Mouse (Mus musculus) kidney, embryonic 14.5 days (tissue): ENCODE results near the gene Sufu. TPM values are rescaled to one million over a fixed set of nuclear protein-coding genes. Genes with fewer than 3 reads are reported as not detected.

ENCODE experiments used
- ATAC-seq: fragments of 200-750 bp; cut with Nextera tagmentation; 2 replicates; pipeline ENCODE4 v1.8.0; 2017; ENCODE audit warnings: moderate number of reproducible peaks, mild to moderate bottlenecking, moderate TSS enrichment, moderate library complexity; ENCODE audit not compliant: low FRiP score, low TSS enrichment
- H3K27ac ChIP-seq: fragments of 300-500 bp; sonication (generic); 2 replicates; pipeline ENCODE4 v1.5.1; 2014; ENCODE audit warnings: low read depth, mild to moderate bottlenecking, low read length, moderate library complexity, mixed read lengths
- H3K27me3 ChIP-seq: fragments of 300-500 bp; sonication (generic); 2 replicates; pipeline ENCODE4 v1.6.1; 2014; ENCODE audit warnings: mild to moderate bottlenecking, low read length; ENCODE audit not compliant: control insufficient read depth, insufficient read depth
- H3K36me3 ChIP-seq: fragments of 300-500 bp; sonication (generic); 2 replicates; pipeline ENCODE4 v1.6.1; 2014; ENCODE audit warnings: low read length, mixed read lengths; ENCODE audit not compliant: control insufficient read depth, insufficient read depth
- H3K4me1 ChIP-seq: fragments of 300-500 bp; sonication (generic); 2 replicates; pipeline ENCODE4 v1.6.1; 2014; ENCODE audit warnings: low read length, mixed read lengths; ENCODE audit not compliant: control insufficient read depth, insufficient read depth
- H3K4me2 ChIP-seq: fragments of 300-500 bp; sonication (generic); replicated peaks from 2 replicates; pipeline ENCODE4 v1.6.1; 2014; ENCODE audit warnings: low read depth, mild to moderate bottlenecking, low read length
- H3K4me3 ChIP-seq: fragments of 300-500 bp; sonication (generic); 2 replicates; pipeline ENCODE4 v1.5.1; 2014; ENCODE audit warnings: mild to moderate bottlenecking, low read length
- H3K9ac ChIP-seq: fragments of 300-500 bp; sonication (generic); 2 replicates; pipeline ENCODE4 v1.6.1; 2014; ENCODE audit warnings: low read depth, mild to moderate bottlenecking, low read length, moderate library complexity
- H3K9me3 ChIP-seq: fragments of 300-500 bp; sonication (generic); 2 replicates; pipeline ENCODE4 v1.6.1; 2016; ENCODE audit warnings: low read length; ENCODE audit not compliant: control insufficient read depth
- whole genome bisulfite sequencing: fragments of 180-500 bp; shearing (Covaris S2); extraction: QIAGEN DNeasy Blood & Tissue Kit; methylation state at CpG from one replicate; pipeline ENCODE4 v1.1.7; 2014; 5-methylcytosine and 5-hydroxymethylcytosine counted together
- polyA plus RNA-seq: library from polyadenylated mRNA; unstranded; fragments of >200 nt; fragmentation: Nextera tagmentation; extraction: Ambion mirVana; gene quantifications from 2 replicates; pipeline ENCODE4 v1.2.1, GENCODE M21; 2014

Gene Sufu
- polyA plus RNA-seq, 1 experiment from 2014 or later: 48.8 TPM

DNA sequence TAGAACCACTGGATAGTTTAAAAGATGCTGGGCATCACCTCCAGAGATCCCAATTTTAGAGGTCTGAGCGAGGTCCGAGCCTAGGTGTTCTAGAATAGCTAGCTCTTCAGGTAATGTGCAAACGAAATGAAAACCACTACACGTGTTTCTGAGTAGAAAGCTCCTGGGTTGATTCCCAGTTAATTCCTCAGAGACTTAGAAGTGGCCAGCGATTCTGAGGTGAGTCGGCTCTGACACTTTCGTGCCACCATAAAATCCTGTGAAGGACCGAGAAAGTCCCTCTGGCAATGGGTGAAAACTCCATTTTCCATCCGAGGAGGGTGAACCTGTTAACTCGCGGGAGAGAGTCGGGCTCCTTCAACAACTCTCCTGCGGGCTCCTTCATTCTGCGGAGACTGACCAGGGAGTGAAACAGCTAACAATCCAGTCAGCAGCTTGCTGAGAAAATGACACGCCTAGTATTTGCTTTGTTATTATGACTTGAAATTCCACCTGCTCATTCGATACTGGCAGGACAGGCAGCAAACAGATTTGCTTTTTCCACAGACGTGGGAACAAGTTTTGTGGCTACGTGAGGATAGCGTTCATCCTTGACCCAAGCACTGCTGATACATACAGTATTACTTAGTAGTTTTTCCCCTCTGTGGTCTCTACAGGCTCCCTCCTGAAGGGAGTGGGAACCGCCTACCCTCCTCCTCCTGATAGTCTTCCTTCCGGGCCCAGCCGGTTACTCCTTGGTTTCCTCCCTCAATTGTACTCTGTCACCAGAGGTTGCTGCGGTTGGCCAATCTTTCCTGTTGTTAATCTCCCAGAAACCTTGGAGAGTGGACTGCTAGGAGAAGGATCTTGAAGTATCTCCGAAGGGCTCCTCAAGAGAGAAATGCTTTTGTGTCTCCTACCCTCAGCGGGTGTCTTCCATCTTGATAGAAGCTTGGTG is 39.1 kb upstream of the Sufu start:
- H3K9ac ChIP-seq: peak overlapping the region; percentile 61; the same call in 1 of the 2 replicates
- peak overlapping the region; percentile 61 for H3K4me3 ChIP-seq
- H3K4me1 ChIP-seq: peaks cover 12% of the 10 kb centered on the region
- H3K4me2 ChIP-seq: peak overlapping the region; percentile 88
- peaks cover 5% of the 10 kb centered on the region; the same call in 1 of the 2 replicates for H3K27me3 ChIP-seq
- H3K27ac ChIP-seq: no peak overlapping the region
- H3K36me3 ChIP-seq: no peaks in the 10 kb centered on the region
- H3K9me3 ChIP-seq: peaks cover 3% of the 10 kb centered on the region; the same call in 1 of the 2 replicates
- WGBS: 13% methylated on average over 25 of the region's 25 CpGs
- no peak for ATAC-seq

DNA sequence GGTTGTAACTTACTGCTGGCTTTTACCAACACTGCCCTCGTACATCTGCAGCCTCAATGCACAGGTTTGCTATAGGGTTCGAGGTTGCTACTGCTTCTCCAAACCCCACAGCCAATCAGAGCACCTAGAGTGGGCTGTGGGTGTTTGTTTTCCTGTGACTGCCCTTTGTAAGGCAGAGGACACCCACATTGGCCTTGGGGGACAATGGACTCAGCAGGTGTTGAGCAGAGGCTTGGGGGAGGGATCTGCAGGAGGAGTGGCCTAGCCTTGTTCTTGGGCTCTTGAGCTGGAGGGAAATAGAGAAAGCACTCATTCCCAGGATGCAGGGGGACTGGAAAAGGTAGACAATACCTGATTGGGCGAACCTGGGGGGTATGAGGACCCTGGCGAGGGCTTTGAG is 38.3 kb upstream of the Sufu start:
- Histone ChIP-seq H3K27me3 (peaks cover 5% of the 10 kb centered on the region; the same call in 1 of the 2 replicates), H3K9me3 (peaks cover 3% of the 10 kb centered on the region; the same call in 1 of the 2 replicates), H3K27ac (no peak overlapping the region), H3K36me3 (no peaks in the 10 kb centered on the region), H3K4me2 (peak overlapping the region; percentile 4; the same call in 1 of the 2 replicates), H3K4me1 (peaks cover 12% of the 10 kb centered on the region), H3K9ac (no peak overlapping the region), H3K4me3 (no peak overlapping the region)
- ATAC-seq: no peak
- 61% methylated on average over 4 of the region's 4 CpGs for WGBS

DNA sequence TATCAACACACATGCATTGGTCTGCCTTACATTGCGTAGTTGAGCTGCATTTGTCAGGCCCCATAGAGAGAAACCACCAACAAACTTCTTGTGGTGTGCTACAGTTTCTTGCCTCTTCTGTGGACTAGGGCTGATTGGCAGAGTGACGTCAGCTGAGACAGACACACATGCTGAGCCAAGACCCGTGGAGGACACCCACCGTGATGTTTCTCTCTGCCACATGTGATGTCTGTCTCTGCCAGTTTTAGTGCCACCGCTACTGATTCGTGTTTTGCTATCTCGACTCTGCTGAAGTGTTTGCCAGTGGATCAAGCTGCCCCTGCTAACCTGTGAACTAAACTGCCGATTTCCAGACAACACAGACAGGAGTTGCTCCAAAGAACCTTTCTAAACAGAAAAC is 34.6 kb upstream of the Sufu start:
- no peak for ATAC-seq
- H3K4me1 ChIP-seq: peaks cover 8% of the 10 kb centered on the region
- no peak overlapping the region for H3K27ac ChIP-seq
- H3K9me3 ChIP-seq: no peaks in the 10 kb centered on the region
- H3K9ac ChIP-seq: no peak overlapping the region
- 88% methylated on average over 8 of the region's 8 CpGs for WGBS
- H3K36me3 ChIP-seq: no peaks in the 10 kb centered on the region
- H3K4me3 ChIP-seq: no peak overlapping the region
- H3K4me2 ChIP-seq: no peak overlapping the region
- H3K27me3 ChIP-seq: peaks cover 3% of the 10 kb centered on the region; the same call in 1 of the 2 replicates

DNA sequence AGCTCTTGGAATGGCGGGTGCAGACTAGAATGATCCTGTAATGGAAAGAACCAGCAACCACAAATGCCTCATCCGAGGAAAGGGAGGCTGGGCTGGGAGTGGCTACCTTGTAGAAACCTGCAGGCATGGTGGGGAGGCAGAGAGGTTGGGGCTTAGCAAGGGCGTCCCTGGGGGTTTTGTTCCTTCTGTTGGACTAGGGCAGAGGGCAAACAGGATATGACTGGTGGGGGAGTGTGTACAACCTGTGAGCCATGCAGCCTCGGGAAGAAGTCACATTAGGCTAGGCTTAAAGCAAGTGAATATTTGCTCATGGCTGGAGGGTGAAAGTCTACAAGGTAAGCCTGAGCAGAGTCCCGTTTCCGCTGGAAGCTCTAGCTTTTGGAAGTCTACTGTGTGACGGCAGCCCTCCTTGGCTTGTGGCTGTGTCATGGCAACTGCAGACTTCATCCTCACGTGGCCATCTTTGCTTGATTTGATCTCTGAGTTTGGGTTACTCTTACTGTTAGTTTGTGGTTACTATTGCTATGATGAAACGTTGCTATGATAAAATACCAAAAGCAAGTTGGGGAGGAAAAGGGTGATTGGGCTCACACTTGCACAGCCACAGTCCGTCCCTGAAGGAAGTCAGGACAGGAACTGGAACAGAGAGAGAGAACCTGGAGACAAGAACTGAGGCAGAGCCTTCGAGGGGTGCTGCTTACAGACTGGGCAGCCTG is 33.2 kb upstream of the Sufu start:
- H3K4me1 ChIP-seq: no peaks in the 10 kb centered on the region
- no peaks in the 10 kb centered on the region for H3K9me3 ChIP-seq
- H3K4me3 ChIP-seq: no peak overlapping the region
- H3K9ac ChIP-seq: no peak overlapping the region
- no peaks in the 10 kb centered on the region for H3K27me3 ChIP-seq
- H3K27ac ChIP-seq: no peak overlapping the region
- H3K4me2 ChIP-seq: no peak overlapping the region
- no peaks in the 10 kb centered on the region for H3K36me3 ChIP-seq
- WGBS: 88% methylated on average over 11 of the region's 11 CpGs
- no peak for ATAC-seq

DNA sequence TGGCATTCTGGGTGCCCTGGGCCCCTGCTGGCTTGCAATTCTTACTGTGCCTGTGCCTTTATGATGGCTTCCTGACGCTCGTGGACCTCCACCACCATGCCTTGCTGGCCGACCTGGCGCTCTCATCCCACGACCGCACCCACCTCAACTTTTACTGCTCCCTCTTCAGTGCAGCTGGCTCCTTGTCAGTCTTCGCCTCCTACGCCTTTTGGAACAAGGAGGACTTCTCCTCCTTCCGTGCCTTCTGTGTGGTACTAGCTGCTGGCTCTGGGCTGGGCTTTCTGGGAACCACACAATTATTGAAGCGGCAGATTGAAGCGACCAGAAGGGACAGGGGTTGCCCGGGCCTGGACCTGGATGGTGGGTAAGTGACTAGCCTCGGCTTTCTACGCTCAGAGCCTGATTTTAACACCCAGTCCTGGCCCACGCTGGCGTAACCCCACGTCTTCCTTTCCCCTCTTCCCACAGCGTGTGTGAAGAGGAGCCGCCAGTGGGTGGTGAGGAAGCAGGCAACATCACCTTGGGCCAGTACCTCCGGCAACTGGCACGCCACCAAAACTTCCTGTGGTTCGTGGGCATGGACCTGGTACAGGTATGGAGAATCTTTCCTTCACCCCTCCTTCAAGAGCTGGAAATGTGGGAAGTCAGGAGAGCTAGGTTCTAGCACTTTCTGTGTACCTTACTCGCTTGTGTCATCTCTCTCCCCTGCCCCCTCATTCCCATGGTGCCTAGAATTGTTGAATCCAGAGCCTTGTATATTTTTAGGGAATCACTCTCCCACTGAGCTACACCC is 28.7 kb upstream of the Sufu start:
- ATAC-seq: no peak
- 82% methylated on average over 23 of the region's 23 CpGs for WGBS
- H3K4me3 ChIP-seq: no peak overlapping the region
- no peaks in the 10 kb centered on the region for H3K36me3 ChIP-seq
- H3K9ac ChIP-seq: no peak overlapping the region
- no peak overlapping the region for H3K27ac ChIP-seq
- no peaks in the 10 kb centered on the region for H3K27me3 ChIP-seq
- no peaks in the 10 kb centered on the region for H3K9me3 ChIP-seq
- no peaks in the 10 kb centered on the region for H3K4me1 ChIP-seq
- H3K4me2 ChIP-seq: no peak overlapping the region

DNA sequence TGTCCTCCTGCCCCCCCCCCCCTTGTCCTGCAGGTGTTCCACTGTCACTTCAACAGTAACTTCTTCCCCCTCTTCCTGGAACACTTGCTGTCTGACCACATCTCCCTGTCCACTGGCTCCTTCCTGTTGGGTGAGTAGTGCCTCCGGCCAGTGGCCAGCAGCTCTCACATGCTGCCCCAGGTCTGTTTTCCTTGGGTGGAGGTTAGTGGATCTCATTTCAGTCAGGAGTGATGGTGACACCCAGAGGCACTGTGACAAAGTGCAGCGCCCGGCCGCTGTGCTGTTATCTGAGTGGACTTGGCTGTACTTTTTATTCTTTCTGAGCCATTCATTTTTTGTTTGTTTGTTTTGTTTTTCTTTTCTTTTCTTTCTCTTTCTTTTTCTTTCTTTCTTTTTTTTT is 27.5 kb upstream of the Sufu start:
- Histone ChIP-seq H3K4me1 (no peaks in the 10 kb centered on the region), H3K4me3 (no peak overlapping the region), H3K9me3 (no peaks in the 10 kb centered on the region), H3K9ac (no peak overlapping the region), H3K27me3 (no peaks in the 10 kb centered on the region), H3K36me3 (no peaks in the 10 kb centered on the region), H3K4me2 (no peak overlapping the region), H3K27ac (no peak overlapping the region)
- ATAC-seq: peak; percentile 80; the same call in 1 of the 2 replicates
- WGBS: 8% methylated on average over 4 of the region's 4 CpGs

DNA sequence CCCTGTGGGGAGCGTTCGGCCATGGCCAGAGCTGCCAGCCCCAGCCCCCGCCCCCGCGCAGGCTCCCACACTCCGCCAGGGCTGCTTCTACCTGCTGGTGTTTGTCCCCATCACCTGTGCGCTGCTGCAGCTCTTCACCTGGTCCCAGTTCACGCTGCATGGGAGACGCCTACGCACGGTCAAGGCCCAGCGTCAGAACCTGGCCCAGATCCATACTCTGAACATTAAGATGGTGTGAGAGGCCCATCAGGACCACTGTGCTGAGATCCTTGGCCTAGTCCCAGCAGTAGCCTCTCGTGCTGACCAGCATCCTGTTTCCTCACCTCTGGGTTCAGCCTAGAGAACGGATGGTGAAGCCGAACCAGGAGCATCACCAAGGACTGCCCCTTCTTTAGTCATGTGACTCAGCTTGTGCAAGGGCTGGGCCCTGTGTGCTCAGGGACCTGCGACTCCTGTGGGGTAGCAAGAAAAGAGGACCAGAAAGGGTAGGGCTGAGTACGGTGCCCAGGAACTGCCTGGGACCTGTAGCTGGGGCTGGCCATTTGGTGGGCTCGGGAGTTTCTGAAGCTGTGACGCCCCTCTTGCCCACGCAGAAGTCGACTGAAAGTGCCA is 22.1 kb upstream of the Sufu start:
- Histone ChIP-seq H3K4me3 (no peak overlapping the region), H3K27ac (no peak overlapping the region), H3K4me2 (no peak overlapping the region), H3K9ac (no peak overlapping the region), H3K36me3 (peaks cover 31% of the 10 kb centered on the region), H3K4me1 (no peaks in the 10 kb centered on the region), H3K9me3 (no peaks in the 10 kb centered on the region), H3K27me3 (no peaks in the 10 kb centered on the region)
- peak; percentile 55 for ATAC-seq
- 49% methylated on average over 21 of the region's 21 CpGs for WGBS

DNA sequence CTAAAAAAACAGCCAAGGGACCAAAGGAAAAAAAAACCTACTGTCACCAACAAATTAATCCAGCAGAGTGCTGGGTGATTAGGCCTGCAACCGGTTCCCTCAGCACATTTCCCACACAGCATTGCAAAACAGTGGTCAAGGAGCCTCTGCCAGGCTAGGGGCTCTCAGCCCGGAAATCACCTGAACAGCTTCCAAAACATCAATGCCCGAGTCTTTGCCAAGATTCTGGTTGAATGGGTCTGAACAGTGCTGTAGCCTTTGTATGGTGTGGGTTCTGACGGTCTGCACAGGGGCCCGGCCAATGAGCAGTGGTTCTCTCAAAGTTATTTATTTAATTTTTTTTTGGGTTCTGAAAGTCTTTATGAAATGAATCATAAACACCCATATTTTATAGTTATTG is 21.2 kb upstream of the Sufu start:
- H3K4me1 ChIP-seq: no peaks in the 10 kb centered on the region
- WGBS: 79% methylated on average over 5 of the region's 5 CpGs
- no peak overlapping the region for H3K4me3 ChIP-seq
- no peak for ATAC-seq
- H3K27me3 ChIP-seq: no peaks in the 10 kb centered on the region
- H3K27ac ChIP-seq: no peak overlapping the region
- no peaks in the 10 kb centered on the region for H3K9me3 ChIP-seq
- peaks cover 40% of the 10 kb centered on the region for H3K36me3 ChIP-seq
- H3K4me2 ChIP-seq: no peak overlapping the region
- no peak overlapping the region for H3K9ac ChIP-seq
